Mouse (Mus musculus) large intestine, adult 2 months (tissue): ENCODE measurements around the gene Golga7b. TPM values are rescaled to one million over a fixed set of nuclear protein-coding genes. Genes with fewer than 3 reads are reported as not detected.
A peak's percentile ranks its signal among the peaks of the same experiment; 100 is the strongest.

Source experiments
- DNase-seq: peaks from one replicate; pipeline ENCODE4 v3.0.0-alpha.2; 2012; ENCODE audit warnings: low read depth, low spot score
- WGBS: fragments of 180-500 bp; shearing (Covaris S2); methylation state at CpG from one replicate; pipeline ENCODE4 v1.1.7; 2018; 5-methylcytosine and 5-hydroxymethylcytosine counted together
- polyA plus RNA-seq: library from polyadenylated mRNA; depleted of rRNA; stranded (reverse); fragments of >200 nt; gene quantifications from 2 replicates; pipeline ENCODE4 v1.2.3, GENCODE M21; 2012

The Golga7b gene
- polyA plus RNA-seq, 1 experiment = 0.76 TPM

GRCm38 (mm10) chr19:42290954-42291661, 43.7 kb downstream of the Golga7b start:
- WGBS = 23% methylated on average over 7 of the region's 7 CpGs
- DNase-seq = no peak

- DNase-seq = no peak
- 60% methylated on average over 8 of the region's 8 CpGs for WGBS
Measured at GRCm38 (mm10) chr19:42292106-42292505, 44.7 kb downstream of the Golga7b start.

GRCm38 (mm10) chr19:42293216-42293615, 45.8 kb downstream of the Golga7b start:
- WGBS = 85% methylated on average over 6 of the region's 6 CpGs
- DNase-seq = no peak

GRCm38 (mm10) chr19:42303210-42303813, 55.9 kb downstream of the Golga7b start:
- 74% methylated on average over 12 of the region's 12 CpGs for WGBS
- no peak for DNase-seq

- 83% methylated on average over 13 of the region's 13 CpGs for WGBS
Measured at GRCm38 (mm10) chr19:42304506-42304905, 57.1 kb downstream of the Golga7b start.

GRCm38 (mm10) chr19:42305746-42306145, 58.4 kb downstream of the Golga7b start:
- no peak for DNase-seq
- WGBS = 63% methylated on average over 8 of the region's 8 CpGs

More at GRCm38 (mm10) chr19:42304506-42304905, 57.1 kb downstream of the Golga7b start:
- DNase-seq = no peak

- DNase-seq = no peak
- WGBS = 42% methylated on average over 7 of the region's 7 CpGs
Measured at GRCm38 (mm10) chr19:42306202-42306601, 58.8 kb downstream of the Golga7b start.

- DNase-seq = no peak
- WGBS = 5% methylated on average over 8 of the region's 8 CpGs
Measured at GRCm38 (mm10) chr19:42307019-42307418, 59.6 kb downstream of the Golga7b start.

GRCm38 (mm10) chr19:42308931-42309330, 61.6 kb downstream of the Golga7b start:
- 77% methylated on average over 12 of the region's 12 CpGs for WGBS
- no peak for DNase-seq

- WGBS = 16% methylated on average over 2 of the region's 2 CpGs
- DNase-seq = no peak
Measured at GRCm38 (mm10) chr19:42311332-42311731, 64.0 kb downstream of the Golga7b start.

GRCm38 (mm10) chr19:42312191-42312590, 64.8 kb downstream of the Golga7b start:
- 56% methylated on average over 3 of the region's 3 CpGs for WGBS
- no peak for DNase-seq

GRCm38 (mm10) chr19:42315070-42315679, 67.8 kb downstream of the Golga7b start:
- 67% methylated on average over 6 of the region's 6 CpGs for WGBS
- DNase-seq = no peak

GRCm38 (mm10) chr19:42315914-42316313, 68.5 kb downstream of the Golga7b start:
- DNase-seq = peak; percentile 16
- WGBS = 0% methylated on average over 1 of the region's 1 CpGs

GRCm38 (mm10) chr19:42316525-42316924, 69.2 kb downstream of the Golga7b start:
- 77% methylated on average over 2 of the region's 2 CpGs for WGBS
- DNase-seq = no peak

GRCm38 (mm10) chr19:42316998-42317397, 69.6 kb downstream of the Golga7b start:
- WGBS = 64% methylated on average over 8 of the region's 8 CpGs

GRCm38 (mm10) chr19:42317648-42318425, 70.5 kb downstream of the Golga7b start:
- no peak for DNase-seq
- 36% methylated on average over 18 of the region's 18 CpGs for WGBS

More at GRCm38 (mm10) chr19:42316998-42317397, 69.6 kb downstream of the Golga7b start:
- DNase-seq = no peak
